Mouse (Mus musculus) MEL-GATA-1-ER (cell line): ENCODE data around the gene Epb41l4b.

ENCODE experiments used
- DNase-seq: peaks from one replicate; pipeline ENCODE4 v3.0.0-alpha.2; 2012; ENCODE audit warnings: low read depth; ENCODE audit errors: extremely low read depth

Gene Epb41l4b

GRCm38 (mm10) chr4:56946641-56947640 lies 196.3 kb downstream of the Epb41l4b start, which contains the start of gene Tmem245:
Gene Tmem245, minus strand, starts transcription at chr4:56947437.
- DNase-seq, result peak; percentile 88

GRCm38 (mm10) chr4:56946180-56946579 lies 197.1 kb downstream of the Epb41l4b start:
- peak; percentile 26 for DNase-seq

GRCm38 (mm10) chr4:56944286-56944685 lies 199.0 kb downstream of the Epb41l4b start:
- DNase-seq, result no peak

- no peak for DNase-seq
Measured at GRCm38 (mm10) chr4:56943258-56943657, 200.0 kb downstream of the Epb41l4b start.

GRCm38 (mm10) chr4:56942567-56942966 lies 200.7 kb downstream of the Epb41l4b start:
- DNase-seq, result no peak
